Mouse (Mus musculus) G1E (cell line): Measurements from ENCODE around the gene F12.

Experiments
- CTCF ChIP-seq: IDR thresholded peaks from 2 replicates; pipeline ENCODE4 v1.5.1; 2012; ENCODE audit warnings: low read depth, low read length, inconsistent platforms, mixed read lengths
- GATA1 ChIP-seq: IDR thresholded peaks from 2 replicates; pipeline ENCODE4 v1.6.1; 2012; ENCODE audit warnings: borderline replicate concordance, low read length, inconsistent platforms, mixed read lengths
- POLR2AphosphoS5 ChIP-seq: IDR thresholded peaks from 2 replicates; pipeline ENCODE4 v1.6.1; 2012; ENCODE audit warnings: low read depth, low read length, inconsistent platforms; ENCODE audit not compliant: insufficient replicate concordance
- TAL1 ChIP-seq: conservative IDR thresholded peaks from 2 replicates; pipeline ENCODE4 v1.6.1; 2012; ENCODE audit warnings: low read depth, low read length, inconsistent platforms, mixed read lengths

- TF ChIP-seq CTCF (no peak), TAL1 (no peak), POLR2AphosphoS5 (no peak), GATA1 (no peak)
Measured at GRCm38 (mm10) chr13:55473961-55474360, 47.4 kb upstream of the F12 start.
